ENCODE assay signal across 43 mouse cellular contexts in genomic region chr7:106948212-106948611, GRCm38 (mm10). TPM values are rescaled to one million over a fixed set of nuclear protein-coding genes. Genes with fewer than 3 reads are reported as not detected.
"Had no signal": no experiment of that assay in that cellular context is flagged by ENCODE, and none has a peak within 500 bp of the region (broad histone marks: within the 10 kb centered on the region; RNA-seq: fewer than 3 reads in every experiment).

Gene Olfr710, minus strand, starts transcription at chr7:106948312.

- ATAC-seq: hindbrain, embryonic 16.5 days; hindbrain, postnatal 0 days; inflammation-experienced regulatory T-cells, adult 6 months; intestine, embryonic 15.5 days; intestine, embryonic 16.5 days; intestine, postnatal 0 days had no signal

- H3K27ac ChIP-seq: heart, embryonic 13.5 days; heart, embryonic 15.5 days; hindbrain, embryonic 10.5 days; hindbrain, embryonic 12.5 days; hindbrain, embryonic 13.5 days; hindbrain, embryonic 14.5 days; hindbrain, embryonic 15.5 days; hindbrain, postnatal 0 days; intestine, embryonic 15.5 days; kidney, embryonic 15.5 days; kidney, postnatal 0 days; layer of hippocampus, adult 2 months; left cerebral cortex, adult 2 months had no signal

- H3K36me3 ChIP-seq: heart, embryonic 12.5 days; heart, embryonic 13.5 days; heart, embryonic 15.5 days; hindbrain, embryonic 10.5 days; hindbrain, embryonic 12.5 days; hindbrain, embryonic 13.5 days; hindbrain, embryonic 15.5 days; intestine, embryonic 15.5 days; kidney, embryonic 15.5 days had no signal

- H3K9ac ChIP-seq: heart, embryonic 12.5 days; heart, embryonic 13.5 days; heart, embryonic 15.5 days; hindbrain, embryonic 12.5 days; hindbrain, embryonic 13.5 days; hindbrain, embryonic 14.5 days; hindbrain, embryonic 15.5 days; intestine, embryonic 15.5 days; kidney, embryonic 15.5 days had no signal

- H3K9me3 ChIP-seq: heart, embryonic 12.5 days; heart, embryonic 13.5 days; heart, embryonic 15.5 days; hindbrain, embryonic 10.5 days; hindbrain, embryonic 12.5 days; hindbrain, embryonic 13.5 days; hindbrain, embryonic 15.5 days; intestine, embryonic 15.5 days; kidney, embryonic 15.5 days had no signal

- H3K4me2 ChIP-seq: heart, embryonic 11.5 days; heart, embryonic 12.5 days; heart, embryonic 13.5 days; heart, embryonic 15.5 days; hindbrain, embryonic 12.5 days; hindbrain, embryonic 13.5 days; hindbrain, embryonic 14.5 days; hindbrain, embryonic 15.5 days; intestine, embryonic 15.5 days; kidney, embryonic 15.5 days had no signal

- H3K4me3 ChIP-seq: heart, embryonic 12.5 days; heart, embryonic 13.5 days; heart, embryonic 15.5 days; hindbrain, embryonic 10.5 days; hindbrain, embryonic 12.5 days; hindbrain, embryonic 13.5 days; hindbrain, embryonic 15.5 days; intestine, embryonic 15.5 days; kidney, embryonic 15.5 days; layer of hippocampus, adult 2 months; left cerebral cortex, adult 2 months had no signal

- DNase-seq: heart, postnatal 10 days; heart, postnatal 14 days; heart, postnatal 36 days; heart, postnatal 4 days; kidney, adult 11 months; kidney, adult 18-20 months; kidney, adult 2 months; kidney, adult 8-10 months; kidney, adult 9 months; kidney, postnatal 10 days; kidney, postnatal 14 days; kidney, postnatal 25 days; kidney, postnatal 36 days; kidney, postnatal 4 days; layer of hippocampus, adult 9-11 months; layer of hippocampus, postnatal 36 days had no signal

- H3K4me1 ChIP-seq: heart, embryonic 12.5 days; heart, embryonic 13.5 days; heart, embryonic 15.5 days; hindbrain, embryonic 10.5 days; hindbrain, embryonic 12.5 days; hindbrain, embryonic 13.5 days; hindbrain, embryonic 15.5 days; intestine, embryonic 15.5 days; kidney, embryonic 15.5 days had no signal

- H3K27me3 ChIP-seq: heart, embryonic 12.5 days; heart, embryonic 13.5 days; heart, embryonic 15.5 days; hindbrain, embryonic 12.5 days; hindbrain, embryonic 13.5 days; hindbrain, embryonic 15.5 days; intestine, embryonic 15.5 days; kidney, embryonic 15.5 days had no signal

RNA-seq across cellular contexts. Expression of gene Olfr710, which starts in this region (rescaled TPM):
- polyA plus RNA-seq: heart, embryonic 11.5 days; heart, embryonic 12.5 days; heart, embryonic 13.5 days; heart, embryonic 14.5 days; heart, embryonic 15.5 days; heart, embryonic 16.5 days; heart, postnatal 0 days; hindbrain, embryonic 10.5 days; hindbrain, embryonic 11.5 days; hindbrain, embryonic 12.5 days; hindbrain, embryonic 13.5 days; hindbrain, embryonic 14.5 days; hindbrain, embryonic 15.5 days; hindbrain, embryonic 16.5 days; hindbrain, postnatal 0 days; inflammation-experienced regulatory T-cells, adult 6 months; intestine, embryonic 14.5 days; intestine, embryonic 15.5 days; intestine, embryonic 16.5 days; intestine, postnatal 0 days; kidney, adult 2 months; kidney, embryonic 14.5 days; kidney, embryonic 15.5 days; kidney, embryonic 16.5 days; kidney, postnatal 0 days; large intestine, adult 2 months had no signal
